Mouse (Mus musculus): ENCODE data around the gene Col6a2.

DNA sequence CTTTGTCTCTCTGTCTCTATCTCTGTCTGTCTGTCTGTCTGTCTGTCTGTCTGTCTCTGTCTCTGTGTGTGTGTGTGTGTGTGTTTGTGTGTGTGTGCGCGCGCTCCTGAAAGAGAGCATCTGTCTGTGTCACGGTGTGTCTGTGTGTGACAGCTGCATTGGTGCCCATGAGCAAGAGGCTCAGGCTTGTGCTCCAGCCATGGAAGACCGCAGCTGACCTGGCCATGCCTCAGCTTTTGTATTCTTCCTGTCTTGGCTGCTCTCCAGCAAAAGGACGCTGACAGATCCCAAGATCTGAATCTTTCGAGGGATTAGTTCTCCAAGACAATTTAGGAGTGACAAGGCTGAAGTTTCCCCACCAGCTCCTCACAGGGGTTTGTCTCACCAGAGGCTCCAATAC lies 1.5 kb upstream of the Col6a2 start:
- TF ChIP-seq CTCF (IDR thresholded peaks at IDR 0.05; ENCODE audit: borderline replicate concordance, insufficient read depth, low read length), result no peak
- TF ChIP-seq POLR2A (IDR thresholded peaks at IDR 0.05; ENCODE audit: low read depth, low read length), result no peak

Data from embryonic fibroblast, embryonic 13.5 days (primary cell).